Mouse (Mus musculus) fat pad, adult 2 months (tissue): Measurements from ENCODE around the gene Ctsz.

ENCODE experiments used
- DNase-seq: peaks from one replicate; pipeline ENCODE4 v3.0.0-alpha.2; 2011; ENCODE audit warnings: low read depth, low spot score; ENCODE audit errors: extremely low read depth

The Ctsz gene

GRCm38 (mm10) chr2:174396643-174397042 is 42.2 kb downstream of the Ctsz start:
- DNase-seq = no peak

- no peak for DNase-seq
These were observed 45.5 kb downstream of the Ctsz start for GRCm38 (mm10) chr2:174393383-174393782.

GRCm38 (mm10) chr2:174392554-174392953 is 46.3 kb downstream of the Ctsz start:
- no peak for DNase-seq

- no peak for DNase-seq
These were observed 46.9 kb downstream of the Ctsz start for GRCm38 (mm10) chr2:174391936-174392335.

- no peak for DNase-seq
These were observed 57.8 kb downstream of the Ctsz start for GRCm38 (mm10) chr2:174381021-174381420.
